Mouse (Mus musculus): Measurements from ENCODE around the gene Defb23.

GRCm38 (mm10) chr2:152503950-152504349 lies 39.5 kb upstream of the Defb23 start:
- TF ChIP-seq CTCF (IDR thresholded peaks at IDR 0.05; ENCODE audit: low read depth) (no peak), EP300 (IDR thresholded peaks at IDR 0.05; ENCODE audit: low read depth) (no peak)
